Mouse (Mus musculus): ENCODE measurements around the gene 1700013G24Rik.

DNA sequence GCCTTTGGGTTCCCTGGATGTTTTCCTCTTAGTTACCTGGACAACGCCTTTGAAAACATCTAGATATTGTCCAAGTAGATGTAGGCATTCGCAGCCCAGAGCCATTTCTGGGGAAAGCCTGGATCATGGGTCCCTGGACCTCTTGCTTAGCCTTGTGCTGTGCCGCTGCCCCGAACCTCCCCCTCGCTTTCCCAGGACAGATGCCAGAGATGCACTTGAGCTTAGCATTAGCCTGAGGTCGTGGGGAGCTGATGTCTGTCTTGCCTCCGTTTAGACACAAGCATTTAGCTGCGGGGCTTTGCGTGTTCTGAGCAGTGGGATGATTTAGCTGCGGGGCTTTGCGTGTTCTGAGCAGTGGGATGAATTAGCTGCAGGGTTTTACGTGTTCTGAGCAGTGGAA, 47.1 kb downstream of the 1700013G24Rik start:
- TF ChIP-seq TAL1 (IDR thresholded peaks at IDR 0.05; ENCODE audit: low read length) = no peak
- no peak for TF ChIP-seq GATA1 (IDR thresholded peaks at IDR 0.05; ENCODE audit: low read length)

All from erythroblast, embryonic 14.5 days (primary cell).